Mouse (Mus musculus) C2C12 (cell line): Measurements from ENCODE around the gene Cep135.

ENCODE experiments used
- CEBPB ChIP-seq: IDR thresholded peaks from one replicate; pipeline ENCODE4 v1.6.1; 2011; ENCODE audit warnings: low read depth, mild to moderate bottlenecking, control low read depth, moderate library complexity
- CTCF ChIP-seq: IDR thresholded peaks from one replicate; pipeline ENCODE4 v1.5.1; 2011; ENCODE audit not compliant: control insufficient read depth, insufficient read depth, insufficient read length
- FOSL1 ChIP-seq: IDR thresholded peaks from one replicate; pipeline ENCODE4 v1.8.0; 2011; ENCODE audit warnings: mild to moderate bottlenecking, low read length; ENCODE audit not compliant: poor library complexity, insufficient read depth, severe bottlenecking
- MAX ChIP-seq: IDR thresholded peaks from one replicate; pipeline ENCODE4 v1.6.1; 2011; ENCODE audit warnings: mild to moderate bottlenecking, control low read depth
- MYOG ChIP-seq: IDR thresholded peaks from one replicate; pipeline ENCODE4 v1.6.1; 2011; ENCODE audit not compliant: control insufficient read depth, insufficient read length; ENCODE audit errors: extremely low read depth
- USF1 ChIP-seq: IDR thresholded peaks from one replicate; pipeline ENCODE4 v1.6.1; 2011; ENCODE audit warnings: low read depth, mild to moderate bottlenecking, control low read depth, moderate library complexity

DNA sequence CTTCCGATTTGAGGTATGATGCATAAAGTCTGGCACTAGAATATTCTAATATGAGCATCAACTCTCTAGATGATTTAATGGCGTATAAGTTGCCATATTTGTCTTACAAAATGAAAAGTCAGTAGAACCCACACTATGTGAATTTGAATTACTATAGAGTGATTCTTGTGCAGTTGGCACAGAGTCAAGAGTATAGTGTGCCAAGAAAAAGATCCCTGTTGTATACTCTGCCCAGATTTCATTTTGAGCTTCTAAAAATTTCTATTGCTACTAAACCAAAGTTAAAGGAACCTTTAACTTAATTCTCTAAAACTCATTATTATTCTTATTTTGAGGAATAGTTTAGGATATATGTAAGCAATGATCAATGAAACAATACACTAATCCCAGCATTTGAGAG lies 67.7 kb downstream of the Cep135 start, which contains the start of gene C530008M17Rik:
- TF ChIP-seq CTCF (no peak), MAX (no peak), CEBPB (no peak), USF1 (no peak), MYOG (no peak), FOSL1 (no peak)
